Mouse (Mus musculus): ENCODE measurements around the gene Cpa4.

DNA sequence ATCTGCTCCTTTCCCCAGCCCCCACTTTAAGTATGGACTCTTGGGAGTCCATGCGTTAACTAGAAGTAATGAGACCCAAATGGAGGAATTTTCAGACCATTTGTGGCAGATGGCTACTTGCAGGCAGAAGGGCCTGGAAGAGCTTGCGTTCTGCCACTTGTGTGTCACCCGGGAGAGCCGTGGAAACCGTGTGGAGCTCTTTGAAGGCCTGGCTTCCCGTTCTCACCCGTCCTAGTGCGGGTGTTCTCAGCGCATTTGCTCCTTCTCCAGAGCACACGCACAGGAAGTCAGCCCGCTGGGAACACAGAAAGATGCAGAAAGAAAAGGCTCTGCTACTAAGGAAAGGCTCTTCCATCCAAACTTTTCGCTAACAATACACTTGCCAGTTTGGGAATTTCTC lies 25.1 kb upstream of the Cpa4 start:
- TF ChIP-seq CTCF (IDR thresholded peaks at IDR 0.05; ENCODE audit: insufficient read depth, low read depth, low read length) (no peak), POLR2A (IDR thresholded peaks at IDR 0.05; ENCODE audit: insufficient read depth, low read depth, low read length) (no peak)
